Mouse (Mus musculus): ENCODE data around the gene Slc16a6. TPM values are rescaled to one million over a fixed set of nuclear protein-coding genes. Genes with fewer than 3 reads are reported as not detected.
A peak's percentile ranks its signal among the peaks of the same experiment; 100 is the strongest.

Gene Slc16a6
- polyA plus RNA-seq, 1 experiment from 2014 or later = 5.9 TPM

DNA sequence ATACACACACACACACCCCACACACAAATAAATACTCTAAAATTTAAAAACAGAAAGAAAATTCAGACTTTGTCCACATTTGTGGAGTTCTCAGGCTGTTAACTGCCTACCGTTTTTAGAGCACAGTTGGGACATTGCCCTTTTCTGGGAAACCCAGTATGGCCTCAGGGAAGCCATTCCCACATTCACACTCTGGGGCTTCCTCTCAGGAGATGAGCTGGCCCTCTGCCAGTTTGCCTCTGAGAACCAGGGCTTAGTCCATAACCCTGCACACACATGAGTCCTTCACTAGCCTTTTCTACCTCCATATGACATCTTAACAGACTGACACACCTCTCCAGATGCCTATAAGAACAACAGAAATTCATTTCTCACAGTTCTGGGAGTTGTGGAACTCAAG lies 50.1 kb downstream of the Slc16a6 start:
- Histone ChIP-seq H3K4me1 (ENCODE audit: insufficient read depth) (no peaks in the 10 kb centered on the region), H3K27ac (ENCODE audit: low read depth) (no peak overlapping the region), H3K36me3 (ENCODE audit: insufficient read depth) (peaks cover under 1% of the 10 kb centered on the region; the same call in 1 of the 2 replicates), H3K27me3 (ENCODE audit: insufficient read depth, low read length) (no peaks in the 10 kb centered on the region), H3K9me3 (ENCODE audit: low read depth, low read length) (no peaks in the 10 kb centered on the region), H3K9ac (no peak overlapping the region), H3K4me3 (ENCODE audit: low read depth, low read length) (no peak overlapping the region), H3K4me2 (no peak overlapping the region)
- peak; percentile 29 for DNase-seq
- TF ChIP-seq CTCF (IDR thresholded peaks at IDR 0.05; ENCODE audit: low read depth) = no peak
- ATAC-seq (ENCODE audit: insufficient read depth) = no peak
- 50% methylated on average over 1 of the region's 1 CpGs for WGBS

DNA sequence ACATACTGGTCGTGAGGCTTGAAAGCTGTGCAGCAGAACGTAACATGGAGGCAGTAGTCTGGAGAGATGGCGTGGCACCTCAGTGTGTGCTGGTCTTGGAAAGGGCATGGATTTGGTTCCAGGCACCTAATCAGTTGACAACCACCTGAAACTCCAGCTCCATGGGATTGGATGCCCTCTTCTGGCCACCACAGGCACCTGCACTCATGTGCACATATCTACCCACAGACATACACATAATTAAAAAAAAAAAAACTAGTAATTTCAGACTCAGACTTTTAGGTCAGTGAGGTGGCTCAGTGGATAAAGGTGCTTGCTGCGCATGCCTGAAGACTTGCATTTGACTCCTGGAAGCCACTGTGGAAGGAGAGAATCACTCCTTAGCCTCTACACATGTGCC lies 51.1 kb downstream of the Slc16a6 start:
- H3K36me3 ChIP-seq (ENCODE audit: insufficient read depth) = no peaks in the 10 kb centered on the region
- no peaks in the 10 kb centered on the region for H3K9me3 ChIP-seq (ENCODE audit: low read depth, low read length)
- H3K27ac ChIP-seq (ENCODE audit: low read depth) = no peak overlapping the region
- no peaks in the 10 kb centered on the region for H3K27me3 ChIP-seq (ENCODE audit: insufficient read depth, low read length)
- TF ChIP-seq CTCF (IDR thresholded peaks at IDR 0.05; ENCODE audit: low read depth) = no peak
- no peaks in the 10 kb centered on the region for H3K4me1 ChIP-seq (ENCODE audit: insufficient read depth)
- no peak overlapping the region for H3K4me3 ChIP-seq (ENCODE audit: low read depth, low read length)
- no peak for DNase-seq
- H3K9ac ChIP-seq = no peak overlapping the region
- 98% methylated on average over 4 of the region's 4 CpGs for WGBS
- no peak for ATAC-seq (ENCODE audit: insufficient read depth)
- H3K4me2 ChIP-seq = no peak overlapping the region

DNA sequence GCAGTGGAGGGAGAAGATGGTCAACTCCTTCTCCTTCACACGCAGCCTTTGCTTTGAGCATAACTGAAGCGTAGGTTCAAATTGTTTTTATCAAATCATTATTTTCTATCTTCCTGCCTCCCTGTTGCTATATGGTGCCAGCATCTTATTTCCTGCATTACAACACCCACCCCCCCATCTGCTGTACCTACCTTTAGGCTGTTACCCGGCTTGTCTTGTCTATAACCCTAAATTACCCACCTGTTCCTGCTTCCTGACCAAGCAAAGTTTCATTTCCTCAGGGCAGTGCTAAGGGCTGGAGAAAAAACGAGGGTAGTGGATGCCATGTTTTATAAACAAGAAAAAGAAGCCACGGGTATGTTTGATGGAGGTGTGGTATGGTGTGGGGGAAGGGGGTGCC lies 52.2 kb downstream of the Slc16a6 start:
- H3K9ac ChIP-seq = no peak overlapping the region
- H3K4me3 ChIP-seq (ENCODE audit: low read depth, low read length) = no peak overlapping the region
- H3K4me2 ChIP-seq = no peak overlapping the region
- ATAC-seq (ENCODE audit: insufficient read depth) (no peak), DNase-seq (no peak)
- WGBS = 73% methylated on average over 5 of the region's 5 CpGs
- H3K27me3 ChIP-seq (ENCODE audit: insufficient read depth, low read length) = no peaks in the 10 kb centered on the region
- peaks cover 3% of the 10 kb centered on the region for H3K4me1 ChIP-seq (ENCODE audit: insufficient read depth)
- H3K27ac ChIP-seq (ENCODE audit: low read depth) = no peak overlapping the region
- H3K9me3 ChIP-seq (ENCODE audit: low read depth, low read length) = no peaks in the 10 kb centered on the region
- TF ChIP-seq CTCF (IDR thresholded peaks at IDR 0.05; ENCODE audit: low read depth) = no peak
- no peaks in the 10 kb centered on the region for H3K36me3 ChIP-seq (ENCODE audit: insufficient read depth)

- TF ChIP-seq CTCF (IDR thresholded peaks at IDR 0.05; ENCODE audit: low read depth) = no peak
- DNase-seq = no peak
- Histone ChIP-seq H3K36me3 (ENCODE audit: insufficient read depth) (no peaks in the 10 kb centered on the region), H3K4me3 (ENCODE audit: low read depth, low read length) (no peak overlapping the region), H3K9ac (no peak overlapping the region), H3K27ac (ENCODE audit: low read depth) (no peak overlapping the region), H3K27me3 (ENCODE audit: insufficient read depth, low read length) (no peaks in the 10 kb centered on the region), H3K4me2 (no peak overlapping the region), H3K9me3 (ENCODE audit: low read depth, low read length) (no peaks in the 10 kb centered on the region), H3K4me1 (ENCODE audit: insufficient read depth) (peaks cover 3% of the 10 kb centered on the region)
- 62% methylated on average over 14 of the region's 14 CpGs for WGBS
- ATAC-seq (ENCODE audit: insufficient read depth) = no peak
Measured at GRCm38 (mm10) chr11:109420567-109420962, 52.8 kb downstream of the Slc16a6 start.

DNA sequence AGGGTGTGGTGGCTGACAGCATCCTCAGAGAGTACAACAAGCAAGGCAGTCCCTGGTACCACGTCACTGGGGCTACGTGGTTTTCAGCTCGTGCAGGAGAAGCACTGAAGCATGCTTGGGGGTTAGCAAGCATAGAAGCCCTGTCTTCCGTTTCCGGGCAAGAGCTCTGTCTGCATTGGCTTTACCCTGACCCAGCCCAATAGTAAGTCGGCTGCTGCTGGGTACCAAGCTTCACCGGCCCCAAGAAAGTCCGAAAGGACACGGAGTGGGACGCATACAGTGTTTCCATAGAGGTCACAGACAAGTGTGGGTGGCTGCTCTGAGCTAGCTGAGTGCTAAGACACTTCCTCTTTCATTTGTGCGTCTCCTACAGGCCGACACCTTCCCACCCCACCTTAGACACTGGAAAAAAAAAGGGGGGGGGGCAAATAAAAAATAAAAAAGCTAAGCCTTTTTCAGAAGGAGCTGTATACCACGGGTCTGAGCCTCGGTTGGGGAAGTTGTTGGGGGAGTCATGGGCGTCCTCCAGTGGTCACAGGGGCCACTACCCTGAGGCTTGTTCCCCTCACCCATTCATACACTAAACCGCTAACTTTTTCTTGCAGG lies 53.3 kb downstream of the Slc16a6 start:
- ATAC-seq (ENCODE audit: insufficient read depth) (no peak), DNase-seq (no peak)
- WGBS = 38% methylated on average over 16 of the region's 16 CpGs
- no peak overlapping the region for H3K9ac ChIP-seq
- H3K27me3 ChIP-seq (ENCODE audit: insufficient read depth, low read length) = no peaks in the 10 kb centered on the region
- no peak overlapping the region for H3K4me2 ChIP-seq
- H3K4me1 ChIP-seq (ENCODE audit: insufficient read depth) = peaks cover 3% of the 10 kb centered on the region
- H3K9me3 ChIP-seq (ENCODE audit: low read depth, low read length) = no peaks in the 10 kb centered on the region
- no peaks in the 10 kb centered on the region for H3K36me3 ChIP-seq (ENCODE audit: insufficient read depth)
- H3K27ac ChIP-seq (ENCODE audit: low read depth) = no peak overlapping the region
- TF ChIP-seq CTCF (IDR thresholded peaks at IDR 0.05; ENCODE audit: low read depth) = no peak
- H3K4me3 ChIP-seq (ENCODE audit: low read depth, low read length) = no peak overlapping the region

GRCm38 (mm10) chr11:109419461-109419860 lies 53.9 kb downstream of the Slc16a6 start:
- Histone ChIP-seq H3K27ac (ENCODE audit: low read depth) (no peak overlapping the region), H3K9me3 (ENCODE audit: low read depth, low read length) (no peaks in the 10 kb centered on the region), H3K27me3 (ENCODE audit: insufficient read depth, low read length) (no peaks in the 10 kb centered on the region), H3K4me2 (no peak overlapping the region), H3K4me3 (ENCODE audit: low read depth, low read length) (no peak overlapping the region), H3K36me3 (ENCODE audit: insufficient read depth) (no peaks in the 10 kb centered on the region), H3K9ac (no peak overlapping the region), H3K4me1 (ENCODE audit: insufficient read depth) (peaks cover 3% of the 10 kb centered on the region)
- WGBS = 43% methylated on average over 4 of the region's 4 CpGs
- ATAC-seq (ENCODE audit: insufficient read depth) (no peak), DNase-seq (no peak)
- no peak for TF ChIP-seq CTCF (IDR thresholded peaks at IDR 0.05; ENCODE audit: low read depth)

- Histone ChIP-seq H3K4me3 (ENCODE audit: low read depth, low read length) (no peak overlapping the region), H3K27ac (ENCODE audit: low read depth) (no peak overlapping the region), H3K4me1 (ENCODE audit: insufficient read depth) (peaks cover 3% of the 10 kb centered on the region), H3K4me2 (no peak overlapping the region), H3K9me3 (ENCODE audit: low read depth, low read length) (no peaks in the 10 kb centered on the region), H3K27me3 (ENCODE audit: insufficient read depth, low read length) (no peaks in the 10 kb centered on the region), H3K36me3 (ENCODE audit: insufficient read depth) (no peaks in the 10 kb centered on the region), H3K9ac (no peak overlapping the region)
- ATAC-seq (ENCODE audit: insufficient read depth) (0 out of 2 replicates have a peak, but pooled peaks have one; percentile 15), DNase-seq (no peak)
- WGBS = 81% methylated on average over 9 of the region's 9 CpGs
- TF ChIP-seq CTCF (IDR thresholded peaks at IDR 0.05; ENCODE audit: low read depth) = no peak
Measured at GRCm38 (mm10) chr11:109417472-109418040, 55.8 kb downstream of the Slc16a6 start.

Data from lung, embryonic 14.5 days (tissue).